Mouse (Mus musculus) forebrain, embryonic 11.5 days (tissue): ENCODE measurements at regions not wholly inside any gene's neighbourhood (a gene's known extent, or its start where the extent isn't known, plus 50 kb on each side); places are given as distances from the start of the nearest gene placed in this dataset.

Experiments
- ATAC-seq: fragments of 200-750 bp; cut with Nextera tagmentation; replicated peaks from 2 replicates; pipeline ENCODE4 v1.8.0; 2017; ENCODE audit warnings: moderate TSS enrichment; ENCODE audit not compliant: low FRiP score
- DNase-seq: peaks from one replicate; pipeline ENCODE4 v3.0.0-alpha.2; 2017; ENCODE audit warnings: low spot score
- H3K27ac ChIP-seq: fragments of 300-500 bp; sonication (generic); 2 replicates; pipeline ENCODE4 v1.5.1; 2014; ENCODE audit warnings: low read depth, low read length
- H3K27me3 ChIP-seq: fragments of 300-500 bp; sonication (generic); 2 replicates; pipeline ENCODE4 v1.6.1; 2014; ENCODE audit warnings: mild to moderate bottlenecking, low read length, mixed read lengths; ENCODE audit not compliant: control insufficient read depth, insufficient read depth
- H3K36me3 ChIP-seq: fragments of 300-500 bp; sonication (generic); 2 replicates; pipeline ENCODE4 v1.6.1; 2014; ENCODE audit warnings: mild to moderate bottlenecking, low read length, moderate library complexity, mixed read lengths; ENCODE audit not compliant: control insufficient read depth, insufficient read depth
- H3K4me1 ChIP-seq: fragments of 300-500 bp; sonication (generic); replicated peaks from 2 replicates; pipeline ENCODE4 v1.6.1; 2014; ENCODE audit warnings: low read length, mixed read lengths; ENCODE audit not compliant: control insufficient read depth, insufficient read depth
- H3K4me2 ChIP-seq: fragments of 300-500 bp; sonication (generic); 2 replicates; pipeline ENCODE4 v1.6.1; 2014; ENCODE audit warnings: low read depth, mild to moderate bottlenecking, low read length, moderate library complexity, mixed read lengths; ENCODE audit not compliant: severe bottlenecking
- H3K4me3 ChIP-seq: fragments of 300-500 bp; sonication (generic); 2 replicates; pipeline ENCODE4 v1.5.1; 2014; ENCODE audit warnings: low read depth, low read length
- H3K9ac ChIP-seq: fragments of 300-500 bp; sonication (generic); 2 replicates; pipeline ENCODE4 v1.6.1; 2014; ENCODE audit warnings: low read length
- H3K9me3 ChIP-seq: fragments of 300-500 bp; sonication (generic); 2 replicates; pipeline ENCODE4 v1.6.1; 2016; ENCODE audit warnings: low read length, mixed read lengths; ENCODE audit not compliant: control insufficient read depth
- WGBS: fragments of 180-500 bp; shearing (Covaris S2); extraction: QIAGEN DNeasy Blood & Tissue Kit; methylation state at CpG from one replicate; pipeline ENCODE4 v1.1.7; 2014; 5-methylcytosine and 5-hydroxymethylcytosine counted together

DNA sequence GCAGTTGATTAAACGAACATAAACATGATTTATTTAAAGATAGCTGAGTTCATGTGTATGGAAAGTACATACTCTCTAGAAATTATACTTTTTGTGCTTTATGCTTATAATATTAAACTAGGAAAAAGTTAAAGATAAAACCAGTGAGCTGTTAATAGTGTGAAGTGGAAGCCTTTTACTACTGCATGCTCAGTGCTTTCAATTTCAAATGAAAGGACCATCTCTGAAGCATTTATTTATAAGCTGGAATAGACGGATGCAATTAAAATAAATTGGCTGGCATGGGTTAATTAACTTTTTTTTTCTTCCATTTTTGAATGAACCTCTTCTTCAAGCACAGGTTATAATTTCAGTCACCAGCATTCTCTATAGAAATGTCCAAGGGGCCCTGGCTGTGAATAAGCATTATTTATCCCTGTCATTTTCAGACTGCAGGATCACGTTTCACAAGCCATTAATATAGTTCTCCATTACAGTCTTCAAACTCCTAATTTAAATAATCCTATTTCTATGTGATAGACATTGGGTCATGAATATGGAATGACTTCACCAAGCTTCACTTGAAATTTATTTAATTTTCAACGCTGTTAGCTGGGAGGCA, 396.8 kb upstream of the Cdh18 start:
- no peaks in the 10 kb centered on the region for H3K27me3 ChIP-seq
- H3K36me3 ChIP-seq = no peaks in the 10 kb centered on the region
- no peaks in the 10 kb centered on the region for H3K4me1 ChIP-seq
- no peak overlapping the region for H3K27ac ChIP-seq
- no peak for DNase-seq
- H3K9me3 ChIP-seq = no peaks in the 10 kb centered on the region
- no peak overlapping the region for H3K4me2 ChIP-seq
- H3K4me3 ChIP-seq = no peak overlapping the region
- 46% methylated on average over 4 of the region's 4 CpGs for WGBS
- ATAC-seq = peak; percentile 82
- H3K9ac ChIP-seq = no peak overlapping the region

DNA sequence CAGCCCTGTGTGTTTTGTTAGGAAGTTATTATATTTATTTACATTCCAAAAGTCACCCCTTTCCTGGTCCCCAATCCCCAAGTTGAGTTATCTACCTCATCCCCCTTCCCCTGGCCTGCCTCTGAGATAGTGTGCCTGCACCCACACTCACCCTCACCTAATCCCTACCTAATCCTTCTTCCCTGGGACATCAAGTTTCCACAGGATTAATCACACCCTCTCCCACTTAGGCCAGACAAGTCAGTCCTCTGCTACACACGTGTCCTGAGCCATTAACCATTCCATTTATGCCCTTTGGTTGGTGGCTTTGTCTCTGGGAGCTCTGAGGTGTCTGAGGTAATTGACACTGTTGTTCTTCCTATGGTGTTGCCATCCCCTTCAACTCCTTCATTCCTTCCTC, 396.1 kb upstream of the Cdh18 start:
- Histone ChIP-seq H3K27me3 (no peaks in the 10 kb centered on the region), H3K9me3 (no peaks in the 10 kb centered on the region), H3K27ac (no peak overlapping the region), H3K36me3 (no peaks in the 10 kb centered on the region), H3K4me2 (no peak overlapping the region), H3K9ac (no peak overlapping the region), H3K4me3 (no peak overlapping the region), H3K4me1 (no peaks in the 10 kb centered on the region)
- peak; percentile 51 for DNase-seq
- 26% methylated on average over 1 of the region's 1 CpGs for WGBS
- peak; percentile 73 for ATAC-seq

- Histone ChIP-seq H3K4me3 (no peak overlapping the region), H3K27me3 (no peaks in the 10 kb centered on the region), H3K9ac (no peak overlapping the region), H3K4me1 (no peaks in the 10 kb centered on the region), H3K4me2 (no peak overlapping the region), H3K27ac (no peak overlapping the region), H3K9me3 (no peaks in the 10 kb centered on the region), H3K36me3 (no peaks in the 10 kb centered on the region)
- WGBS = 85% methylated on average over 5 of the region's 5 CpGs
- DNase-seq (no peak), ATAC-seq (no peak)
Observed at GRCm38 (mm10) chr15:22170302-22170701, 378.5 kb upstream of the Cdh18 start.

DNA sequence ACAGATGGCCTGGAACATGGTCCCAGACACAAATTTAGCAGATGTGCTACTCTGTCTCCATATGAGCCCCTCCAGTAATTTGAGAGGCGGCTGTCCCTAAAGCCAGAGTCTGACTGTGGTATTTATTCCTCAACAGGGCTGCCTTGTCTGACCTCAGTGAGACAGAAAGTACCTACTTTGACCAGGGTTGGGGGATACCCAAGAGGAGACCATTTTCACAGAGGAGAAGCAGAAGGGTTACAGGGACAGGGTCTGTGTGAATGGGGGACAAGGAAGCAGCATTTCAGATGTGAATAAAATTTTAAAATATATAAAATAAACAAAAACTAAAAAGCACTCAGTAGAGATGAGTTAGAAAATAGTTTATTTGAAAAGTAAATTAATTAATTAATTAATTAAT, 339.8 kb upstream of the Cdh18 start:
- no peak for DNase-seq
- no peaks in the 10 kb centered on the region for H3K36me3 ChIP-seq
- WGBS = 92% methylated on average over 1 of the region's 1 CpGs
- no peak overlapping the region for H3K4me2 ChIP-seq
- ATAC-seq = no peak
- no peak overlapping the region for H3K27ac ChIP-seq
- H3K27me3 ChIP-seq = no peaks in the 10 kb centered on the region
- H3K4me3 ChIP-seq = no peak overlapping the region
- no peaks in the 10 kb centered on the region for H3K4me1 ChIP-seq
- no peak overlapping the region for H3K9ac ChIP-seq
- no peaks in the 10 kb centered on the region for H3K9me3 ChIP-seq

DNA sequence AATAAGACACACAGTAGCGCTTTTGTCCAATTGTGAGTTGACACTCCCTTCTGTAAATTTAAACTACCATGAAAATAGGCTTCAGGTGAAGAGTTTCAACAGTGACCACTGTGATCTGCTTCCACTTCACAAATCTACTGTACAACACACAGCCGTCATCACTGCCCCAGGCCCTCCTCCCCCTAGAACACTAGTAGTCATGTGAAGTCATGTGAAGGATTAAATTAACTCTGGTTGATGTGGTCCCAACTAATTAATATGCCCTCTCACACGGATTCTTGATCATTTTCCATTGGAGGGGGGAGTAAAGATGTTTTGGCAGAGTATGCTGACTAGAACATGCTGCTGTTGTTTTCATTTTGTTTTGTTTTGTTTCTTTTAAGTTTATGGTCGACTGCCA, 316.2 kb upstream of the Cdh18 start:
- Histone ChIP-seq H3K4me2 (no peak overlapping the region), H3K4me1 (no peaks in the 10 kb centered on the region), H3K9ac (no peak overlapping the region), H3K9me3 (no peaks in the 10 kb centered on the region), H3K4me3 (no peak overlapping the region), H3K36me3 (no peaks in the 10 kb centered on the region), H3K27ac (no peak overlapping the region), H3K27me3 (no peaks in the 10 kb centered on the region)
- 69% methylated on average over 4 of the region's 4 CpGs for WGBS
- ATAC-seq (no peak), DNase-seq (no peak)

DNA sequence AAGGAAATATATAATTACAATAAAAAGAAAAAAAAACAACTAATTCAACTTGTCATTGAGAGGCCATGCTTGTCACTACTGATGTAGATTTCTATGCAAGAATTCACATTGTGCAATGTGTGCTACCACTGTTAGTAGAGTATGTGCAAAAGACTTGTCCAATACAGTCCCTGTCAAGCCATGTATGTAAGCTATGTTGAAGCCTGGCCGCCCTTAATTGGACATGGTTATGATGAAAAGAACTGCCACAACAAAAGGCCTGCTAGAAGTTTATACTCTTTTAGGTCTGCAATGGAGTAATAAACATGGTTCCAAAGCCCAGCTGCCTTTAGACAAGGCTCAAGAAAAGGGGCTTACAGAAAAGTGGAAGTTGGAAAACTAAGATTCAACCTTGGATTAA, 267.9 kb upstream of the Cdh18 start:
- Histone ChIP-seq H3K9me3 (no peaks in the 10 kb centered on the region), H3K27me3 (no peaks in the 10 kb centered on the region), H3K4me3 (no peak overlapping the region), H3K4me2 (no peak overlapping the region), H3K27ac (no peak overlapping the region), H3K4me1 (no peaks in the 10 kb centered on the region), H3K9ac (no peak overlapping the region), H3K36me3 (no peaks in the 10 kb centered on the region)
- ATAC-seq = no peak
- WGBS = 90% methylated on average over 1 of the region's 1 CpGs
- no peak for DNase-seq

DNA sequence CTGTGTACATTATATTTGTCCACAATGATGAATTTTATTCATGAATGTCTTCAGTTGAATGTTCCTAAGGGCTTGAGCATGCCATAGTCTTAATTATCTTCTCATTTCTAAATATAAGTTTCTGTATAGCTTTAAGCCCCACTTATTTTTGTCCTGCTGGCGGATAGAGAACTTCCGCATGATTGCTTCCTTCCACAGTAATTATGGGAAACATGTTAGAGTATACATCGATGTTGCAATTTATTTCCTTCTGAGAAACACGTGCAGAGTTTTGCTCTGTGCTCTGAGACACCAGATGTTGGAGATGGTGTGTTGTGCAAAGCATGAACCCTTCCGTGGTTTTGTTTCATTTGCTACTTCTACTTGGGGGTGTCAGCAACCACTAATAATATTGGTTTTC, 237.8 kb upstream of the Cdh18 start:
- Histone ChIP-seq H3K9ac (no peak overlapping the region), H3K4me3 (no peak overlapping the region), H3K9me3 (no peaks in the 10 kb centered on the region), H3K36me3 (no peaks in the 10 kb centered on the region), H3K4me1 (no peaks in the 10 kb centered on the region), H3K27ac (no peak overlapping the region), H3K4me2 (no peak overlapping the region), H3K27me3 (no peaks in the 10 kb centered on the region)
- no peak for DNase-seq
- no peak for ATAC-seq
- 76% methylated on average over 5 of the region's 5 CpGs for WGBS

DNA sequence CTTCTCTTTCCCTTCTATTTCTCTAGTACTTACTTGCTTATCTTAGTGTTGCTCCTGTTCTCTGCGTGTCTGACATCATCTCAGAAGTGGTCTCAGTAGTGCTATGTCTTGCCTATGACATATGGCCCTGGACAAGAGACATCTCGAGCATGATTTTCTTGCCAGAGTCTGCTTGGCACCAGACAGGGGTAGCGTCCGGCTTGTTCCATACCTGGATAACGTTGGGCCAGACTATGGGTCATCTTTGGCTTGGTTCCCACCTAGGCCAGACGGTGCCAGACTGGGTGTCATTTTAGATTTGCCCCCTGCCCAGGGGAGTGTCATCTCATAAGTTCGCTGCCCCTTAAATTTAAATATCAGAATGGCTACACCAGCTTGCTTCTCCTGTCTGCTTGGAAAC, 229.8 kb upstream of the Cdh18 start:
- no peak for DNase-seq

GRCm38 (mm10) chr15:22338941-22339340, 209.9 kb upstream of the Cdh18 start:
- Histone ChIP-seq H3K27me3 (no peaks in the 10 kb centered on the region), H3K27ac (no peak overlapping the region), H3K9me3 (no peaks in the 10 kb centered on the region), H3K4me3 (no peak overlapping the region), H3K4me1 (no peaks in the 10 kb centered on the region), H3K9ac (no peak overlapping the region), H3K4me2 (no peak overlapping the region), H3K36me3 (no peaks in the 10 kb centered on the region)
- WGBS = 78% methylated on average over 3 of the region's 3 CpGs
- no peak for DNase-seq
- no peak for ATAC-seq

More for the DNA sequence above, 229.8 kb upstream of the Cdh18 start:
- H3K36me3 ChIP-seq = no peaks in the 10 kb centered on the region
- H3K27ac ChIP-seq = no peak overlapping the region
- ATAC-seq = no peak
- 92% methylated on average over 7 of the region's 7 CpGs for WGBS
- H3K4me3 ChIP-seq = no peak overlapping the region
- H3K9ac ChIP-seq = no peak overlapping the region
- no peaks in the 10 kb centered on the region for H3K4me1 ChIP-seq
- H3K9me3 ChIP-seq = no peaks in the 10 kb centered on the region
- H3K4me2 ChIP-seq = no peak overlapping the region
- no peaks in the 10 kb centered on the region for H3K27me3 ChIP-seq
